Mouse (Mus musculus) bone marrow, adult 2 months (tissue): ENCODE results near the gene Psg20.
"Not testable (repeated sequence)": the region's sequence is repeated elsewhere in the genome, so short reads cannot be mapped to it uniquely, and the experiment has no call there.

ENCODE experiments used
- CTCF ChIP-seq: fragments of 200-500 bp; IDR thresholded peaks from 2 replicates; pipeline ENCODE4 v1.5.1; 2011; ENCODE audit warnings: low read length, control low read depth; ENCODE audit not compliant: control insufficient read depth, insufficient read depth
- POLR2A ChIP-seq: fragments of 200-500 bp; IDR thresholded peaks from 2 replicates; pipeline ENCODE4 v1.6.1; 2011; ENCODE audit warnings: low read depth, mild to moderate bottlenecking, control low read depth, low read length, borderline replicate concordance; ENCODE audit not compliant: control insufficient read depth

DNA sequence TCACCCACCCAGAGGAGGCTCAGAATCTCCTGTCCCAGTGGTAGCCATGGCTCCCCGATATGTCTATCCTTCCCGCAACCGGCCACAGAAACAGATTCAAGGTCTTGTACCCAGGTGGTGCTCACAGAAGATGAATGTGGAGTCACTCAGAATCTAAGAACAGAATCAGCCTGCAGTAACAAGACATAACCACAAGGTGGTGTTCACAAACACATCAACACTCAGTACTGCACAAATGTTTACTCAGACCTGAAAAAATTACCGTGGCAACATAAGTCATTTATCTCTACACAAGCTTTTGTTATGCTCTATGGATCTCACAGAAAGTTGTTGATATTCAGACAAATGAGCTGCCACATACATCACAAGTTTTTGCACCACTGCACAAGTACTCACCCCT is 24.3 kb upstream of the Psg20 start:
- not testable (repeated sequence) for TF ChIP-seq CTCF, POLR2A
